Mouse (Mus musculus): ENCODE measurements around the gene Stim1.

GRCm38 (mm10) chr7:102348681-102349080 is 81.1 kb downstream of the Stim1 start:
- TF ChIP-seq POLR2A (IDR thresholded peaks at IDR 0.05; ENCODE audit: low read depth, low read length) (no peak), PAX5 (IDR thresholded peaks at IDR 0.05; ENCODE audit: low read length) (no peak), RAD21 (IDR thresholded peaks at IDR 0.05; ENCODE audit: low read depth, low read length) (no peak), NRF1 (IDR thresholded peaks at IDR 0.05; ENCODE audit: low read depth, low read length) (no peak), EP300 (IDR thresholded peaks at IDR 0.05; ENCODE audit: low read length) (no peak), CTCF (conservative IDR thresholded peaks at IDR 0.05 in 1 of 2, IDR thresholded peaks at IDR 0.05 in 1 of 2; ENCODE audit: low read depth in 2 of 2, low read length in 2 of 2) (no peak), TBP (conservative IDR thresholded peaks at IDR 0.05; ENCODE audit: low read depth, low read length) (no peak), ZKSCAN1 (IDR thresholded peaks at IDR 0.05; ENCODE audit: borderline replicate concordance, low read depth, low read length) (no peak), GABPA (IDR thresholded peaks at IDR 0.05; ENCODE audit: insufficient replicate concordance, low read depth, low read length) (no peak), MXI1 (IDR thresholded peaks at IDR 0.05; ENCODE audit: low read depth, low read length) (no peak), JUN (IDR thresholded peaks at IDR 0.05; ENCODE audit: insufficient read depth, low read depth, low read length) (no peak), USF1 (IDR thresholded peaks at IDR 0.05; ENCODE audit: low read depth, low read length) (no peak), SMC3 (IDR thresholded peaks at IDR 0.05; ENCODE audit: low read depth, low read length) (no peak)

Measured in CH12.LX (cell line).